Mouse (Mus musculus): ENCODE results near the gene Rac2.

- no peak for TF ChIP-seq POLR2A (IDR thresholded peaks at IDR 0.05; ENCODE audit: insufficient read depth, low read depth, low read length)
- TF ChIP-seq CTCF (IDR thresholded peaks at IDR 0.05; ENCODE audit: insufficient read depth, low read depth, low read length), result no peak
Observed at GRCm38 (mm10) chr15:78547415-78548335, 24.9 kb downstream of the Rac2 start.
